8 mouse cellular contexts compared by ENCODE assay signal in genomic region chr6:86488149-86488485, GRCm38 (mm10). TPM values are rescaled to one million over a fixed set of nuclear protein-coding genes. Genes with fewer than 3 reads are reported as not detected.
DNase-seq lines count a peak whose midpoint lies in the region; ATAC-seq and TF ChIP-seq lines count a peak whose summit lies in the region.

No protein-coding gene starts in this region.

- TF ChIP-seq POLR2A in liver, adult 2 months (IDR thresholded peaks at IDR 0.05; ENCODE audit: extremely low read depth, insufficient read depth, low read length) = no peak
- no peak for TF ChIP-seq POLR2A in cerebellum, adult 2 months (IDR thresholded peaks at IDR 0.05; ENCODE audit: borderline replicate concordance, insufficient read depth, low read length)

- H3K9me3 ChIP-seq in intestine, embryonic 14.5 days (ENCODE audit: control insufficient read depth, low read length) = no peaks in the 10 kb centered on the region
- H3K9me3 ChIP-seq in midbrain, embryonic 15.5 days = no peaks in the 10 kb centered on the region

- H3K36me3 ChIP-seq in liver, adult 2 months (ENCODE audit: control insufficient read depth, insufficient read depth, low read length) = no peaks in the 10 kb centered on the region
- no peaks in the 10 kb centered on the region for H3K36me3 ChIP-seq in intestine, embryonic 14.5 days (ENCODE audit: control insufficient read depth, insufficient read depth, low read length)
- no peaks in the 10 kb centered on the region for H3K36me3 ChIP-seq in midbrain, embryonic 15.5 days (replicated peaks)

- H3K4me2 ChIP-seq in intestine, embryonic 14.5 days (ENCODE audit: low read length) = peak overlapping the region; percentile 44
- peak overlapping the region; percentile 46 for H3K4me2 ChIP-seq in midbrain, embryonic 15.5 days

- TF ChIP-seq CTCF in liver, adult 2 months (IDR thresholded peaks at IDR 0.05; ENCODE audit: low read depth, low read length) = no peak
- no peak for TF ChIP-seq CTCF in cerebellum, adult 2 months (IDR thresholded peaks at IDR 0.05; ENCODE audit: borderline replicate concordance, insufficient read depth, low read depth, low read length)

- no peaks in the 10 kb centered on the region for H3K27me3 ChIP-seq in liver, adult 2 months (ENCODE audit: control insufficient read depth, insufficient read depth, low read length)
- H3K27me3 ChIP-seq in cerebellum, adult 2 months (ENCODE audit: control insufficient read depth, insufficient read depth, low read length) = no peaks in the 10 kb centered on the region
- no peaks in the 10 kb centered on the region for H3K27me3 ChIP-seq in intestine, embryonic 14.5 days (replicated peaks; ENCODE audit: control insufficient read depth, insufficient read depth, low read length)
- no peaks in the 10 kb centered on the region for H3K27me3 ChIP-seq in midbrain, embryonic 15.5 days (replicated peaks)

- 6% methylated on average over 3 of the region's 3 CpGs for whole genome bisulfite sequencing in liver, adult 2 months
- 8% methylated on average over 3 of the region's 3 CpGs for WGBS in cerebellum, adult 2 months
- 33% methylated on average over 3 of the region's 3 CpGs for WGBS in intestine, embryonic 14.5 days
- 19% methylated on average over 3 of the region's 3 CpGs for WGBS in midbrain, embryonic 15.5 days

- no peak for ATAC-seq in intestine, embryonic 14.5 days (replicated peaks; ENCODE audit: low FRiP score, low TSS enrichment, low read depth)
- 0 out of 2 replicates have a peak, but pooled peaks have one; percentile 4 for ATAC-seq in midbrain, embryonic 15.5 days (replicated peaks)
- no peak for ATAC-seq in granulocyte monocyte progenitor cell, adult 5-6 weeks (replicated peaks; ENCODE audit: poor library complexity, severe bottlenecking)

- peak overlapping the region; percentile 81 for H3K27ac ChIP-seq in liver, adult 2 months (replicated peaks; ENCODE audit: insufficient read depth, low read depth, low read length)
- H3K27ac ChIP-seq in cerebellum, adult 2 months (ENCODE audit: insufficient read depth, low read length) = peak overlapping the region; percentile 67
- H3K27ac ChIP-seq in intestine, embryonic 14.5 days (ENCODE audit: low read depth) = peak overlapping the region; percentile 97
- H3K27ac ChIP-seq in midbrain, embryonic 15.5 days = peak overlapping the region; percentile 93

- H3K9ac ChIP-seq in liver, adult 2 months (ENCODE audit: low read depth, low read length) = peak overlapping the region; percentile 55; the same call in 1 of the 2 replicates
- peak overlapping the region; percentile 51 for H3K9ac ChIP-seq in intestine, embryonic 14.5 days (ENCODE audit: low read length)
- 0 out of 2 replicates have a peak overlapping the region, but pooled peaks have one; percentile 37 for H3K9ac ChIP-seq in midbrain, embryonic 15.5 days

- DNase-seq in liver, adult 2 months (ENCODE audit: extremely low read depth, low read depth, low spot score) = peak; percentile 80
- DNase-seq in liver = no peak
- peak; percentile 45 to 55 for DNase-seq in cerebellum, adult 2 months
- peak; percentile 37 for DNase-seq in gastrocnemius, postnatal 10 days
- no peak for DNase-seq in intestine, embryonic 14.5 days (ENCODE audit: low spot score)
- DNase-seq in adipocyte (ENCODE audit: low spot score) = no peak

- no peaks in the 10 kb centered on the region for H3K79me2 ChIP-seq in liver, adult 2 months (ENCODE audit: control insufficient read depth, insufficient read depth, low read length)

- peaks cover 8% of the 10 kb centered on the region; the same call in 1 of the 2 replicates for H3K4me1 ChIP-seq in liver, adult 2 months (ENCODE audit: control insufficient read depth, insufficient read depth, low read length)
- peaks cover 13% of the 10 kb centered on the region for H3K4me1 ChIP-seq in cerebellum, adult 2 months (ENCODE audit: control insufficient read depth, insufficient read depth, low read length)
- peaks cover 19% of the 10 kb centered on the region for H3K4me1 ChIP-seq in intestine, embryonic 14.5 days (replicated peaks; ENCODE audit: control insufficient read depth, insufficient read depth, low read length)
- H3K4me1 ChIP-seq in midbrain, embryonic 15.5 days = peaks cover 16% of the 10 kb centered on the region

- no peak overlapping the region for H3K4me3 ChIP-seq in liver, adult 2 months (ENCODE audit: insufficient read depth, low read depth, low read length)
- H3K4me3 ChIP-seq in cerebellum, adult 2 months (replicated peaks; ENCODE audit: insufficient read depth, low read depth, low read length) = no peak overlapping the region
- H3K4me3 ChIP-seq in intestine, embryonic 14.5 days (ENCODE audit: low read depth, low read length) = no peak overlapping the region
- H3K4me3 ChIP-seq in midbrain, embryonic 15.5 days = no peak overlapping the region

RNA-seq across cellular contexts. Expression of gene Pcbp1, which starts 38.0 kb away (rescaled TPM):
- 38.2 and 59.7 TPM in 2 replicates for total RNA-seq in liver, adult 2 months (2014; rRNA removed)
- polyA plus RNA-seq in liver, adult 2 months (2012; rRNA removed) = 119 and 138 TPM in 2 replicates
- 179 and 186 TPM in 2 replicates for polyA plus RNA-seq in cerebellum, adult 2 months (2012; rRNA removed)
- total RNA-seq in gastrocnemius, postnatal 10 days (2021) = 100 to 1,000 TPM; 167 to 185 TPM
- 261 and 405 TPM in 2 replicates for polyA plus RNA-seq in intestine, embryonic 14.5 days (2014; fragmentation: Nextera tagmentation; extraction: Ambion mirVana)
- polyA plus RNA-seq in midbrain, embryonic 15.5 days (2015; fragmentation: Nextera tagmentation; extraction: Ambion mirVana) = 339 and 344 TPM in 2 replicates
- total RNA-seq in granulocyte monocyte progenitor cell, adult 5-6 weeks (2014; fragmentation: Nextera tagmentation) = 258 and 285 TPM in 2 replicates
- total RNA-seq in granulocyte monocyte progenitor cell, adult 5-6 weeks (2017) = 130 and 152 TPM in 2 replicates

RNA-seq across cellular contexts. Expression of gene C87436, which starts 49.9 kb away (rescaled TPM):
- 10.1 and 10.2 TPM in 2 replicates for total RNA-seq in liver, adult 2 months (2014; rRNA removed)
- 7.6 and 7.8 TPM in 2 replicates for polyA plus RNA-seq in liver, adult 2 months (2012; rRNA removed)
- 24.3 and 25.3 TPM in 2 replicates for polyA plus RNA-seq in cerebellum, adult 2 months (2012; rRNA removed)
- 1 to 10 TPM; 8.7 to 9.8 TPM for total RNA-seq in gastrocnemius, postnatal 10 days (2021)
- polyA plus RNA-seq in intestine, embryonic 14.5 days (2014; fragmentation: Nextera tagmentation; extraction: Ambion mirVana) = 21.4 and 26.5 TPM in 2 replicates
- polyA plus RNA-seq in midbrain, embryonic 15.5 days (2015; fragmentation: Nextera tagmentation; extraction: Ambion mirVana) = 25.2 and 25.8 TPM in 2 replicates
- total RNA-seq in granulocyte monocyte progenitor cell, adult 5-6 weeks (2014; fragmentation: Nextera tagmentation) = 20.8 and 33.5 TPM in 2 replicates
- 20.3 and 26.7 TPM in 2 replicates for total RNA-seq in granulocyte monocyte progenitor cell, adult 5-6 weeks (2017)

Comparison
In these comparisons a context has a peak if more than half of its experiments do, and no peak if none do; other contexts are left out.
1. DNase-seq: peak in liver, adult 2 months (single experiment), cerebellum, adult 2 months (2 of 2) and gastrocnemius, postnatal 10 days (single experiment); none in liver (single experiment), intestine, embryonic 14.5 days (single experiment) and adipocyte (single experiment).
2. Peak in every context shown above with its lines, with median percentiles within 50 percentile points of each other: H3K27ac ChIP-seq and H3K9ac ChIP-seq.